Mouse (Mus musculus) embryonic facial prominence, embryonic 12.5 days (tissue): ENCODE data around the gene Appl2. TPM values are rescaled to one million over a fixed set of nuclear protein-coding genes. Genes with fewer than 3 reads are reported as not detected.

Experiments used
- ATAC-seq: fragments of 200-750 bp; cut with Nextera tagmentation; 2 replicates; pipeline ENCODE4 v1.8.0; 2017; ENCODE audit not compliant: insufficient number of reproducible peaks, insufficient read depth, low FRiP score, low TSS enrichment
- H3K27ac ChIP-seq: fragments of 300-500 bp; sonication (generic); 2 replicates; pipeline ENCODE4 v1.5.1; 2016; ENCODE audit warnings: mild to moderate bottlenecking
- H3K27me3 ChIP-seq: fragments of 300-500 bp; sonication (generic); 2 replicates; pipeline ENCODE4 v1.6.1; 2016; ENCODE audit warnings: mild to moderate bottlenecking, moderate library complexity
- H3K36me3 ChIP-seq: fragments of 300-500 bp; sonication (generic); 2 replicates; pipeline ENCODE4 v1.6.1; 2016; ENCODE audit warnings: mild to moderate bottlenecking
- H3K4me1 ChIP-seq: fragments of 300-500 bp; sonication (generic); 2 replicates; pipeline ENCODE4 v1.6.1; 2016
- H3K4me2 ChIP-seq: fragments of 300-500 bp; sonication (generic); replicated peaks from 2 replicates; pipeline ENCODE4 v1.6.1; 2016; ENCODE audit warnings: mild to moderate bottlenecking, moderate library complexity
- H3K4me3 ChIP-seq: fragments of 300-500 bp; sonication (generic); 2 replicates; pipeline ENCODE4 v1.5.1; 2016; ENCODE audit warnings: mild to moderate bottlenecking
- H3K9ac ChIP-seq: fragments of 300-500 bp; sonication (generic); 2 replicates; pipeline ENCODE4 v1.6.1; 2016; ENCODE audit warnings: mild to moderate bottlenecking, moderate library complexity
- H3K9me3 ChIP-seq: fragments of 300-500 bp; sonication (generic); 2 replicates; pipeline ENCODE4 v1.6.1; 2016; ENCODE audit warnings: mild to moderate bottlenecking, moderate library complexity
- WGBS: fragments of 180-500 bp; shearing (Covaris S2); methylation state at CpG from one replicate; pipeline ENCODE4 v1.1.7; 2016; 5-methylcytosine and 5-hydroxymethylcytosine counted together
- polyA plus RNA-seq: library from polyadenylated mRNA; unstranded; fragments of >200 nt; fragmentation: Nextera tagmentation; extraction: Ambion mirVana; gene quantifications from 2 replicates; pipeline ENCODE4 v1.2.1, GENCODE M21; 2016

Gene Appl2
- polyA plus RNA-seq, 1 experiment from 2014 or later, result 71.4 TPM

DNA sequence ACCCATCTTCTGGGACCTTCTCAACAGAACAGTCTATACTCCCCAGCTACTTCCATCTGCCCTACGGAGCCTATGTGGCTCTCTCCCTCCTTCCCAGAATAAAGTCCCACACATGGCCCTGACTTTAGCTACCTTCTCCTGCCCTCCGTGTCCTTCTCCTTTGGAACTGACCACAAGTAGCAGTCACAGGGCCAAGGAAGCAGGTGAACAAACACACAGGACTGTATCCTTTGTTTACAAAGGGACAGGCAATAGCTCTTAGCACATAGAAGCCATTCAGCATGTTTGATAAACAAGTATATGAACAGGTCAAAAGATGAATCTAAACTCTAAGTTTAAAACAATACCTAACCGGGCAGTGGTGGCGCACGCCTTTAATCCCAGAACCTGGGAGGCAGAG lies 18.7 kb downstream of the Appl2 start:
- Histone ChIP-seq H3K9me3 (no peaks in the 10 kb centered on the region), H3K9ac (no peak overlapping the region), H3K4me3 (no peak overlapping the region), H3K27ac (no peak overlapping the region), H3K4me2 (no peak overlapping the region), H3K36me3 (peaks cover 34% of the 10 kb centered on the region), H3K27me3 (no peaks in the 10 kb centered on the region), H3K4me1 (peaks cover 8% of the 10 kb centered on the region)
- WGBS, result 98% methylated on average over 5 of the region's 5 CpGs
- ATAC-seq, result no peak

GRCm38 (mm10) chr10:83629190-83629781 lies 19.3 kb downstream of the Appl2 start:
- no peaks in the 10 kb centered on the region for H3K27me3 ChIP-seq
- no peak for ATAC-seq
- H3K9me3 ChIP-seq, result no peaks in the 10 kb centered on the region
- peaks cover 39% of the 10 kb centered on the region for H3K36me3 ChIP-seq
- no peak overlapping the region for H3K9ac ChIP-seq
- no peak overlapping the region for H3K27ac ChIP-seq
- 89% methylated on average over 12 of the region's 12 CpGs for WGBS
- H3K4me3 ChIP-seq, result no peak overlapping the region
- H3K4me2 ChIP-seq, result no peak overlapping the region
- H3K4me1 ChIP-seq, result peaks cover 2% of the 10 kb centered on the region

DNA sequence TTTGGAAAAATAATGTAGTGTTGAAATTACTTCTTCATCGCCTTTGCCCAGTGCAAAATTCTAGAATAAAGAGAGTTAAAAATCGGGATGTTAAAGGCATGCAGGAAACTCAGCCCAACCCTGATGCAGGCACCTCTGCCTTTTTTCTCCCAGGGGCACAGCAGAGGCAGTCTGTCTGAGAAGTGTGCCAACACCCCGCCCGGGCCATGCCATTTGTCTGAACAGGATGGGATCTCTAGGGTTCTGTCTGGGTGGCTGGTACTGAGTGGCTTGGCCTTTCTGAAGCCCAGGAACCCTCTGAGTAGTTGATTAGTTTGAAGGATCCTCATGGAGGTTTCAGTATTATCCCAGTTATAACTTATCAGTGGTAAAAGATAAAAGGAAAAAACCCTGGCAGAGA lies 20.3 kb downstream of the Appl2 start:
- H3K4me1 ChIP-seq, result no peaks in the 10 kb centered on the region
- 94% methylated on average over 4 of the region's 4 CpGs for WGBS

DNA sequence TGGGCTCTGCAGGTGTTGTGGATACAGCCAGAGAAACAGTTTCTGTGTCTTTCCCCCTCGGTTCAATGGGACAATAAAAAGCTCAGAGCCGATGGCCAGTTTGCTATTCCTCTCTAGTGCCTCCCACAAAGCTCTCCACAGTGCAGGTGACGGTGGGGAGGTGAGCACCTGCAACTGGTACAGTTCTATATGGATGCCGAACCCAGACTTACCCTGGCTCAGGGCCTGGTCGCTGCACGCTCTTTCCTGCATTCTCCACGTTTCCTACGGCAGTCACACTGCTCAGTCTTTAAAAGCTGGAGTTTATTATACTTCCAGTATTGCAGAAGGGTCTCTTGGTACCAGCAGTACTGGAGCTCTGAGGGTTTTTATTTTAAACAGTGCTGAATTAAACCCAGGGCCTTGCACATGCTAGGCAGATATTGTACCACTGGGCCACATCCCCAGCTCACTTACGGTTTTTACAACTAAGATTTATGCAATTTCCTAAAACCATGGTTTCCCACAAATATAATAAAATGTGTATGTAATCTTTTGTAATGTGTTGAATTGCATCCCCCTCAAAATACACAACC lies 21.3 kb downstream of the Appl2 start:
- 93% methylated on average over 9 of the region's 9 CpGs for WGBS
- H3K4me3 ChIP-seq, result no peak overlapping the region
- no peaks in the 10 kb centered on the region for H3K27me3 ChIP-seq
- no peak overlapping the region for H3K27ac ChIP-seq
- ATAC-seq, result no peak
- H3K36me3 ChIP-seq, result peaks cover 42% of the 10 kb centered on the region
- H3K4me1 ChIP-seq, result no peaks in the 10 kb centered on the region
- no peaks in the 10 kb centered on the region for H3K9me3 ChIP-seq
- no peak overlapping the region for H3K4me2 ChIP-seq
- no peak overlapping the region for H3K9ac ChIP-seq

More for the DNA sequence above, 20.3 kb downstream of the Appl2 start:
- H3K36me3 ChIP-seq, result peaks cover 40% of the 10 kb centered on the region
- no peak for ATAC-seq
- no peak overlapping the region for H3K4me2 ChIP-seq
- H3K27ac ChIP-seq, result no peak overlapping the region
- no peaks in the 10 kb centered on the region for H3K9me3 ChIP-seq
- H3K9ac ChIP-seq, result no peak overlapping the region
- no peaks in the 10 kb centered on the region for H3K27me3 ChIP-seq
- no peak overlapping the region for H3K4me3 ChIP-seq

GRCm38 (mm10) chr10:83624841-83625240 lies 23.7 kb downstream of the Appl2 start:
- H3K27ac ChIP-seq, result no peak overlapping the region
- H3K36me3 ChIP-seq, result peaks cover 50% of the 10 kb centered on the region
- no peak overlapping the region for H3K4me3 ChIP-seq
- no peak for ATAC-seq
- no peaks in the 10 kb centered on the region for H3K9me3 ChIP-seq
- H3K4me1 ChIP-seq, result no peaks in the 10 kb centered on the region
- 96% methylated on average over 12 of the region's 12 CpGs for WGBS
- H3K9ac ChIP-seq, result no peak overlapping the region
- no peaks in the 10 kb centered on the region for H3K27me3 ChIP-seq
- no peak overlapping the region for H3K4me2 ChIP-seq

- Histone ChIP-seq H3K9ac (no peak overlapping the region), H3K4me2 (no peak overlapping the region), H3K36me3 (peaks cover 45% of the 10 kb centered on the region), H3K4me3 (no peak overlapping the region), H3K4me1 (no peaks in the 10 kb centered on the region), H3K9me3 (no peaks in the 10 kb centered on the region), H3K27ac (no peak overlapping the region), H3K27me3 (no peaks in the 10 kb centered on the region)
- no peak for ATAC-seq
- 80% methylated on average over 8 of the region's 8 CpGs for WGBS
Observed at GRCm38 (mm10) chr10:83624065-83624464, 24.5 kb downstream of the Appl2 start.

- Histone ChIP-seq H3K4me3 (no peak overlapping the region), H3K27ac (no peak overlapping the region), H3K36me3 (peaks cover 48% of the 10 kb centered on the region), H3K27me3 (no peaks in the 10 kb centered on the region), H3K9me3 (no peaks in the 10 kb centered on the region), H3K4me1 (no peaks in the 10 kb centered on the region), H3K9ac (no peak overlapping the region), H3K4me2 (no peak overlapping the region)
- WGBS, result 89% methylated on average over 24 of the region's 24 CpGs
- no peak for ATAC-seq
Observed at GRCm38 (mm10) chr10:83620350-83621055, 28.0 kb downstream of the Appl2 start.

- Histone ChIP-seq H3K9ac (no peak overlapping the region), H3K9me3 (no peaks in the 10 kb centered on the region), H3K36me3 (peaks cover 45% of the 10 kb centered on the region), H3K27ac (no peak overlapping the region), H3K4me3 (no peak overlapping the region), H3K4me2 (no peak overlapping the region), H3K27me3 (no peaks in the 10 kb centered on the region), H3K4me1 (no peaks in the 10 kb centered on the region)
- 86% methylated on average over 12 of the region's 12 CpGs for WGBS
- no peak for ATAC-seq
Observed at GRCm38 (mm10) chr10:83618819-83619440, 29.6 kb downstream of the Appl2 start.

DNA sequence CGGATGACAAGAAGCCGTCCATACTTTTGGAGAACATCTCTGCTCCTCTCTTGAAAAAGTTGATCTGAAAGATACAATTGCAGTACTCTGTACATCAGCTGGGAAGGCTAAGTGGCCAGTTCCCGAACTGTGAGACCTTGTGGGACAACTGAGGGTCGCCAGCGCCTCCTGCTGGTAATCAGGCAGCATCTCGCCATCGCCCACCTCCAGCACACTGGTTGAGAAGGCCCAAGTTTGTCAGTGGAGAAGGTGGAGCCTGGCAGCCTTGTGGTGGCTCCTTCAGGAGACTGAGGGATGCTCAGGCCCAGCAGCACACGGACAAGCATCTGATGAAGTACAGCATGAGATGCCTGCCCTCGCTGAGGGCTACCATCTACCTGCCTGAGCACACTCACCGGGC lies 31.2 kb downstream of the Appl2 start:
- no peaks in the 10 kb centered on the region for H3K27me3 ChIP-seq
- H3K9me3 ChIP-seq, result no peaks in the 10 kb centered on the region
- no peak overlapping the region for H3K9ac ChIP-seq
- H3K4me3 ChIP-seq, result no peak overlapping the region
- no peaks in the 10 kb centered on the region for H3K4me1 ChIP-seq
- H3K27ac ChIP-seq, result no peak overlapping the region
- H3K36me3 ChIP-seq, result peaks cover 54% of the 10 kb centered on the region
- 53% methylated on average over 10 of the region's 10 CpGs for WGBS
- no peak for ATAC-seq
- H3K4me2 ChIP-seq, result no peak overlapping the region

GRCm38 (mm10) chr10:83612648-83613215 lies 35.8 kb downstream of the Appl2 start:
- Histone ChIP-seq H3K27ac (no peak overlapping the region), H3K4me3 (no peak overlapping the region), H3K36me3 (peaks cover 60% of the 10 kb centered on the region), H3K9me3 (no peaks in the 10 kb centered on the region), H3K4me1 (no peaks in the 10 kb centered on the region), H3K9ac (no peak overlapping the region), H3K4me2 (no peak overlapping the region), H3K27me3 (no peaks in the 10 kb centered on the region)
- no peak for ATAC-seq
- WGBS, result 90% methylated on average over 14 of the region's 14 CpGs

DNA sequence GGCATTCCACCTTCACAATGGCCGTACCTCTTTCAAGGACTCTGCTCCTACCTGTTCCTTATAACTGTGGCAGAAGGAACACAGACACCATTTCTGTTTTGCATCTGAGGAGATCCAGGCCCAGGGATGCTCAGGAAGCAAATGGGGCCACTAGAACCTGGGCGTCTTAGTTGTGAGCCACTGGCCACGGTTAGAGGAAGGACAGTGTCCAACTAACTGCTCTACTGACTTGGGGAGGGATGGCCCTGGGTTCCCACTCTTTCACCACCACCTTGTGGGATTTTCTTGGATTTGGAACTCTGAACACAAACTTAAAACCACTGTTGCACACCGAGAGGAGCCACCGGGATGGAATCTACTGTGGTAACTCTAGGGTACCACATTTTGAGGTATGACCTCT lies 36.7 kb downstream of the Appl2 start:
- Histone ChIP-seq H3K27ac (no peak overlapping the region), H3K9ac (no peak overlapping the region), H3K36me3 (peaks cover 60% of the 10 kb centered on the region), H3K9me3 (no peaks in the 10 kb centered on the region), H3K27me3 (no peaks in the 10 kb centered on the region), H3K4me2 (no peak overlapping the region), H3K4me1 (no peaks in the 10 kb centered on the region), H3K4me3 (no peak overlapping the region)
- ATAC-seq, result no peak
- 98% methylated on average over 5 of the region's 5 CpGs for WGBS
